Mouse (Mus musculus) embryo, embryonic 10 days (tissue): Measurements from ENCODE around the gene Uhrf1bp1.
A peak's percentile ranks its signal among the peaks of the same experiment; 100 is the strongest.
"Not testable (repeated sequence)": the region's sequence is repeated elsewhere in the genome, so short reads cannot be mapped to it uniquely, and the experiment has no call there.

Experiments used
- DNase-seq: peaks from one replicate; pipeline ENCODE4 v3.0.0-alpha.2; 2015; ENCODE audit warnings: low spot score

The Uhrf1bp1 gene

GRCm38 (mm10) chr17:27856265-27856797, at the start of gene Uhrf1bp1:
Gene Uhrf1bp1, plus strand, starts transcription at chr17:27856441.
- peak; percentile 78 for DNase-seq

- no peak for DNase-seq
Observed at GRCm38 (mm10) chr17:27807542-27808078, 48.6 kb upstream of the Uhrf1bp1 start.

- no peak for DNase-seq
Observed at GRCm38 (mm10) chr17:27810569-27811331, 45.5 kb upstream of the Uhrf1bp1 start.

GRCm38 (mm10) chr17:27811980-27812379, 44.3 kb upstream of the Uhrf1bp1 start:
- no peak for DNase-seq

GRCm38 (mm10) chr17:27814606-27815005, 41.6 kb upstream of the Uhrf1bp1 start:
- DNase-seq, result no peak

- no peak for DNase-seq
Observed at GRCm38 (mm10) chr17:27819011-27819410, 37.2 kb upstream of the Uhrf1bp1 start.

- peak; percentile 27 for DNase-seq
Observed at GRCm38 (mm10) chr17:27819521-27819970, 36.7 kb upstream of the Uhrf1bp1 start.

GRCm38 (mm10) chr17:27819971-27820567, 36.2 kb upstream of the Uhrf1bp1 start:
- DNase-seq, result no peak

GRCm38 (mm10) chr17:27820568-27821406, 35.5 kb upstream of the Uhrf1bp1 start, which contains the start of gene D17Wsu92e:
Gene D17Wsu92e, minus strand, starts transcription at chr17:27820648.
- DNase-seq, result peak; percentile 99

- no peak for DNase-seq
Observed at GRCm38 (mm10) chr17:27821407-27822338, 34.6 kb upstream of the Uhrf1bp1 start.

GRCm38 (mm10) chr17:27823142-27823905, 32.9 kb upstream of the Uhrf1bp1 start:
- DNase-seq, result no peak

- DNase-seq, result no peak
Observed at GRCm38 (mm10) chr17:27824941-27825340, 31.3 kb upstream of the Uhrf1bp1 start.

GRCm38 (mm10) chr17:27825539-27825938, 30.7 kb upstream of the Uhrf1bp1 start:
- no peak for DNase-seq

GRCm38 (mm10) chr17:27825984-27826905, 30.0 kb upstream of the Uhrf1bp1 start:
- peak; percentile 80 for DNase-seq

- DNase-seq, result peak; percentile 76
Observed at GRCm38 (mm10) chr17:27826908-27827383, 29.3 kb upstream of the Uhrf1bp1 start.

GRCm38 (mm10) chr17:27827511-27827910, 28.7 kb upstream of the Uhrf1bp1 start:
- DNase-seq, result peak; percentile 14

- DNase-seq, result peak; percentile 20
Observed at GRCm38 (mm10) chr17:27830411-27830810, 25.8 kb upstream of the Uhrf1bp1 start.

GRCm38 (mm10) chr17:27837850-27838249, 18.4 kb upstream of the Uhrf1bp1 start, which contains the start of gene Snrpc:
Gene Snrpc, plus strand, starts transcription at chr17:27838150.
- DNase-seq, result not testable (repeated sequence)
